Mouse (Mus musculus): ENCODE data around the gene Tbc1d24.
"Not testable (repeated sequence)": the region's sequence is repeated elsewhere in the genome, so short reads cannot be mapped to it uniquely, and the experiment has no call there.

Gene Tbc1d24

GRCm38 (mm10) chr17:24149421-24149820 is 55.9 kb downstream of the Tbc1d24 start:
- DNase-seq (ENCODE audit: low spot score in 2 of 2) = no peak

- DNase-seq (ENCODE audit: low spot score in 2 of 2) = no peak
These were observed 62.5 kb downstream of the Tbc1d24 start for GRCm38 (mm10) chr17:24142897-24143296.

- peak; percentile 97 for DNase-seq (ENCODE audit: low spot score in 2 of 2)
These were observed 63.9 kb downstream of the Tbc1d24 start for GRCm38 (mm10) chr17:24141425-24141920.

GRCm38 (mm10) chr17:24140845-24141424 is 64.4 kb downstream of the Tbc1d24 start:
- DNase-seq (ENCODE audit: low spot score in 2 of 2) = no peak

- no peak for DNase-seq (ENCODE audit: low spot score in 2 of 2)
These were observed 65.4 kb downstream of the Tbc1d24 start for GRCm38 (mm10) chr17:24139968-24140367.

- DNase-seq (ENCODE audit: low spot score in 2 of 2) = no peak
These were observed 66.1 kb downstream of the Tbc1d24 start for GRCm38 (mm10) chr17:24139256-24139655.

- DNase-seq (ENCODE audit: low spot score in 2 of 2) = no peak
These were observed 68.0 kb downstream of the Tbc1d24 start for GRCm38 (mm10) chr17:24137226-24137880.

- DNase-seq (ENCODE audit: low spot score in 2 of 2) = no peak
These were observed 71.3 kb downstream of the Tbc1d24 start for GRCm38 (mm10) chr17:24134062-24134461.

- DNase-seq (ENCODE audit: low spot score in 2 of 2) = not testable (repeated sequence)
These were observed 72.4 kb downstream of the Tbc1d24 start for GRCm38 (mm10) chr17:24132919-24133318.

- DNase-seq (ENCODE audit: low spot score in 2 of 2) = no peak
These were observed 73.8 kb downstream of the Tbc1d24 start for GRCm38 (mm10) chr17:24131570-24131969.

GRCm38 (mm10) chr17:24129246-24129645 is 76.1 kb downstream of the Tbc1d24 start:
- DNase-seq (ENCODE audit: low spot score in 2 of 2) = not testable (repeated sequence)

- no peak for DNase-seq (ENCODE audit: low spot score in 2 of 2)
These were observed 77.8 kb downstream of the Tbc1d24 start for GRCm38 (mm10) chr17:24127592-24127991.

GRCm38 (mm10) chr17:24126801-24127200 is 78.6 kb downstream of the Tbc1d24 start:
- no peak for DNase-seq (ENCODE audit: low spot score in 2 of 2)
